8 mouse cellular contexts compared by ENCODE assay signal in the genomic region with DNA sequence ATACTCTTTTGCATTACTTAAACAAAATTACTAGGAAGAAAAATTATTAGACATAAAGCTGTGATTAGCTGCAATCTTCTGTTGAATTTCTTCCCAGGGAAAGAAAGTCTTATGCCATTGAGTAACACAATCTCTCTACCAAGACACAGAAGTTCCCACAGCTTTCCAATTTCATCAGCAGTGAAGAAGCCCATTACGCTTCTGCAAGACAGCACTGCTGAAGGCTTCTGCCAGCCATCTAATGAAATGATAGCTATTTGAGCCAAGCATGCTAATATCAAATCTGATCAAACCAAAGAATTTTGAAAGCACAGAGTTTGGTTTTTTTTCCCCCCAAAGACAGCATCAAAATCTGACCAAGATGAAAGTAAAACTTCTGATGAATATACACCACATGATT.
"Had no signal": no experiment of that assay in that cellular context is flagged by ENCODE, and none has a peak within 500 bp of the region (broad histone marks: within the 10 kb centered on the region; RNA-seq: fewer than 3 reads in every experiment).

No protein-coding gene starts in this region.

- DNase-seq: kidney, adult 9 months; kidney, postnatal 36 days; layer of hippocampus, adult 9-11 months; layer of hippocampus, postnatal 36 days; lung, adult 18-20 months; right cerebral cortex, adult 18-20 months; right cerebral cortex, postnatal 25 days; thymus, postnatal 4 days had no signal
